Mouse (Mus musculus): Measurements from ENCODE around the gene Pkn2. TPM values are rescaled to one million over a fixed set of nuclear protein-coding genes. Genes with fewer than 3 reads are reported as not detected.

Gene Pkn2
- 26.6 and 30.0 TPM in 2 replicates for polyA plus RNA-seq (2015; fragmentation: Nextera tagmentation; extraction: Ambion mirVana)

DNA sequence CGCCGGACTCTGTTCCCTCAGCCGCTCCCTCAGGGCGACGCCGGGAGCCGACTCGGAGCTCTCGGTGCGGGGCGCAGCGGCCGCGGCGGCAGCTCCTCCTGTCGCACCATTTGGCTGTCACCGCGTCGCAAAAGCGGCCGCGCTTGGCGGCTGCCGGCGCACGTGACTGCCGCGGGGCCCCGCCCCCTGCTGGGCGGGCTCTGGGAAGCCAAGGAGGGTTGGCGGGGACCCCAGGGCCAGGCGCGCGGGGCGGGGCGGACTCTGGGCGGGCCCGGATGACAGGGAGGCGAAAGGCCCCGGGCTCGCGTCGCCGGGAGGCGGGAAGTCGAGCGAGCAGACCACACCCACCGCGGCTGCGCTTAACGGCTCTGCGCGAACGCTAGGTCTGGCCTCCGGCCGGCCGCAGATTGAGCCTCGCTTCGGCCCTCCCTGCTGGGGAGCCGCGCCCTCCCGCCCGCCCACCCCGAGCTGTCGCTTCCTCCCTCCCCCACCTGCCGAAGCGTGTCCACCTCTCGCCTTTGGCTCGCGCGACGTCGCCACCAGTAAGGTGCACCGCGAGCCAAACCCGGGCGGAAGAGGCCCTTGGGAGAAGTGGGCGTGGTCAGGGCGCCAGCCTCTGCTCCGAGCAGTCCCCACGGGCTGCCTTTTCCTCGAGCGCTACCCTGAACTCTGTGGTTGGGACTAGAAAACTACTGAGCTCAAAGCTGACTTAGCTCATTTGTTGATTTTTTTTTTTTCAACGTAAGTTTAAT, at the start of gene Pkn2:
Gene Pkn2, minus strand, starts transcription at position 133 of the 752 bp plus-strand sequence.
- TF ChIP-seq CTCF (IDR thresholded peaks at IDR 0.05; ENCODE audit: low read depth): no peak; the same call in 1 of the 2 replicates
- no peak for TF ChIP-seq EP300 (IDR thresholded peaks at IDR 0.05; ENCODE audit: low read depth)
- no peaks in the 10 kb centered on the region for H3K9me3 ChIP-seq (ENCODE audit: low read length)
- peak within 1 kb of the TSS; percentile 100 for H3K27ac ChIP-seq (ENCODE audit: low read depth)
- WGBS (ENCODE audit: insufficient replicate concordance): under 1% methylated on average over 55 of the region's 84 CpGs
- H3K27me3 ChIP-seq (ENCODE audit: insufficient read depth, low read length): no peaks in the 10 kb centered on the region
- ATAC-seq: peak; percentile 95
- peak within 1 kb of the TSS; percentile 86 for H3K4me2 ChIP-seq (ENCODE audit: low read depth, low read length)
- H3K4me1 ChIP-seq (ENCODE audit: insufficient read depth): peaks cover 13% of the 10 kb centered on the region
- H3K9ac ChIP-seq (replicated peaks): peak within 1 kb of the TSS; percentile 98
- peak; percentile 100 for DNase-seq
- H3K4me3 ChIP-seq (ENCODE audit: low read depth, low read length): peak within 1 kb of the TSS; percentile 97
- H3K36me3 ChIP-seq (replicated peaks; ENCODE audit: insufficient read depth, low read length): no peaks in the 10 kb centered on the region

DNA sequence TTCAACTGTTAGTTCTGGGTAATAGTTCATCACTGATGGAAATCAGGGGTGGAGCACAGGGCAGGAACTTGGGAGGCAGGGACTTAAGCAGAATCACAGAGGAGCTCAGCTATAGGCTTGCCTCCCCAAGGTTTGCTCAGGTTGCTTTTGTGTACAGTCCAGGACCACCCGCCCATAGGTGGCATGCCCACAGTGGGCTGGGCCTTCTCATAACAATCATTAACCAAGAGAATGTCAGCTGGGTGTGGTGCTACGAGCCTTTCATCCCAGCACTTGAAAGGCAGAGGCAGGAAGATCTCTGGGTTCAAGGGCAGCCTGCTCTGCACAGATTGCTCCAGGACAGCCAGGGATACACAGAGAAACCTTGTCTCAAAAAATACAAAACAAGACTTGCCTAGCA, 48.1 kb upstream of the Pkn2 start:
- DNase-seq: no peak
- Histone ChIP-seq H3K4me3 (ENCODE audit: low read depth, low read length) (no peak overlapping the region), H3K27me3 (ENCODE audit: insufficient read depth, low read length) (no peaks in the 10 kb centered on the region), H3K36me3 (replicated peaks; ENCODE audit: insufficient read depth, low read length) (no peaks in the 10 kb centered on the region), H3K4me1 (ENCODE audit: insufficient read depth) (no peaks in the 10 kb centered on the region), H3K9me3 (ENCODE audit: low read length) (no peaks in the 10 kb centered on the region), H3K4me2 (ENCODE audit: low read depth, low read length) (no peak overlapping the region), H3K9ac (replicated peaks) (no peak overlapping the region), H3K27ac (ENCODE audit: low read depth) (no peak overlapping the region)
- WGBS (ENCODE audit: insufficient replicate concordance): 70% methylated on average over 2 of the region's 2 CpGs
- TF ChIP-seq EP300 (IDR thresholded peaks at IDR 0.05; ENCODE audit: low read depth) (no peak), CTCF (IDR thresholded peaks at IDR 0.05; ENCODE audit: low read depth) (no peak)
- ATAC-seq: no peak

DNA sequence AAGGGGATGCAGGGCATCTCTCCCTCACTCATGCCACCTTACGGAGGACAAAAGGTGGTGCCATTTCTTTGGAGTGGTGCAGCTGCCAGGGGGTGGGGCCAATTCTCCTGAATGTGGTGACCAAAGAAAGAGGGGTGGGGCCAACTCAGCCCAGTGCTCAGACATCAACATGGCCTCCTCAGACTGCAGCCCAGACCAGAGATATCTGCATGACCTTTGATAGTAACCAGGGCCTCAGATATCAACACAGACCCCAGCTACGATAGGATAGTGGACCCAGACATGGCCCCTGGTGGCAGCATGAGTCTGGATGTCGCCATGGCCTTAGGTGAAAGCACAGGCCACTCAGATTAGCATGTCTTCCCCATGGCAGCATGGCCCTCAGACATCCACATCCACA, 45.5 kb upstream of the Pkn2 start:
- 85% methylated on average over 3 of the region's 3 CpGs for WGBS (ENCODE audit: insufficient replicate concordance)
- H3K4me3 ChIP-seq (ENCODE audit: low read depth, low read length): no peak overlapping the region
- H3K27me3 ChIP-seq (ENCODE audit: insufficient read depth, low read length): no peaks in the 10 kb centered on the region
- H3K4me2 ChIP-seq (ENCODE audit: low read depth, low read length): no peak overlapping the region
- no peak overlapping the region for H3K27ac ChIP-seq (ENCODE audit: low read depth)
- no peaks in the 10 kb centered on the region for H3K9me3 ChIP-seq (ENCODE audit: low read length)
- TF ChIP-seq EP300 (IDR thresholded peaks at IDR 0.05; ENCODE audit: low read depth) (no peak), CTCF (IDR thresholded peaks at IDR 0.05; ENCODE audit: low read depth) (no peak)
- H3K4me1 ChIP-seq (ENCODE audit: insufficient read depth): no peaks in the 10 kb centered on the region
- no peaks in the 10 kb centered on the region for H3K36me3 ChIP-seq (replicated peaks; ENCODE audit: insufficient read depth, low read length)
- H3K9ac ChIP-seq (replicated peaks): no peak overlapping the region
- no peak for ATAC-seq
- no peak for DNase-seq

DNA sequence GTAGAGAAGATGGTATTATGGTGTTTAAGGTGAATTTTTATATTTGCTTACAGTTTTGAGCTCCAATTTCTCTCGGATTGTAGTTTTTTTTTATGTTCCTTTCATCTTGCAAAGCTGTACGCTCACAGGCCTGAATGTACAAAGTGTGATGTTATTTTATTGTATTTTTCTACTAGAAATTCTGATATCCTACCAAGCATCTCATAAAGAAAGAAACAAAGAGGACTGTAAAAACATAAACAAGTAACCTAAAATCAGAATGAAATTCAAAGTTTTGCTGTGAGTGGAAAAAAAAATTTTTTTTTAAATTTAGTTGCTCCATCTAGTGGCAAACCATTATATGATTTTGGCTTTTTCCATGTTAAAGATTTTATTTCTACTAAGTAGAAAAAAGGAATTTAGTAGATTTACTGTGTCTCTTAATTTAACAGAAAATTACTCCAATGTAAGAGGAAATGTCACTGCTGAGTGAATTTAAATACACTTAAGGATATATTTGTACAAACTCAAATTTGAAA, 43.1 kb upstream of the Pkn2 start:
- ATAC-seq (no peak), DNase-seq (no peak)
- no peak overlapping the region for H3K27ac ChIP-seq (ENCODE audit: low read depth)
- no peaks in the 10 kb centered on the region for H3K36me3 ChIP-seq (replicated peaks; ENCODE audit: insufficient read depth, low read length)
- H3K4me1 ChIP-seq (ENCODE audit: insufficient read depth): no peaks in the 10 kb centered on the region
- no peaks in the 10 kb centered on the region for H3K27me3 ChIP-seq (ENCODE audit: insufficient read depth, low read length)
- H3K9ac ChIP-seq (replicated peaks): no peak overlapping the region
- H3K4me2 ChIP-seq (ENCODE audit: low read depth, low read length): no peak overlapping the region
- H3K9me3 ChIP-seq (ENCODE audit: low read length): no peaks in the 10 kb centered on the region
- 0 out of 2 replicates have a peak, but pooled peaks have one; percentile 9 for TF ChIP-seq CTCF (IDR thresholded peaks at IDR 0.05; ENCODE audit: low read depth)
- no peak for TF ChIP-seq EP300 (IDR thresholded peaks at IDR 0.05; ENCODE audit: low read depth)
- no peak overlapping the region for H3K4me3 ChIP-seq (ENCODE audit: low read depth, low read length)
- 77% methylated on average over 2 of the region's 2 CpGs for WGBS (ENCODE audit: insufficient replicate concordance)

DNA sequence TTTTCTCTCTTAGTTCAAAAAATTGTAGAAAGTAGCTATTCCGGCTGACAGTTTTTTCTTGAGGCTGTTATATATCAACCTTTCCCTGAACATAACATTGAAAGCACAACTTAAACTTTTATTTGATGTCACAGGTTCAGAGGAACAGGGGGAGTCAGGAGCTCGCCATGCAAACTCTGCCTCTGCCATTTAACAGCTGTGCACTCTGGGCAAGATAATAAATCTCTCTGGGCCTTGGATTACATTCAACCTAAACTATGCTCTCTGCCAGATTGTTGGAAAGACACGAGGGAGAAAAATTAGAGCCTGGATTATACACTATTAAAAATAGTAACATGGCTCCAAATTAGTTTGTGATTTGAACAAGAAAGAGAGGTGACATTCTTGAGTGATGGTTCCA, 37.3 kb upstream of the Pkn2 start:
- DNase-seq: no peak
- Histone ChIP-seq H3K9ac (replicated peaks) (no peak overlapping the region), H3K27me3 (ENCODE audit: insufficient read depth, low read length) (no peaks in the 10 kb centered on the region), H3K36me3 (replicated peaks; ENCODE audit: insufficient read depth, low read length) (no peaks in the 10 kb centered on the region), H3K27ac (ENCODE audit: low read depth) (no peak overlapping the region), H3K9me3 (ENCODE audit: low read length) (no peaks in the 10 kb centered on the region), H3K4me2 (ENCODE audit: low read depth, low read length) (no peak overlapping the region), H3K4me3 (ENCODE audit: low read depth, low read length) (no peak overlapping the region), H3K4me1 (ENCODE audit: insufficient read depth) (no peaks in the 10 kb centered on the region)
- TF ChIP-seq CTCF (IDR thresholded peaks at IDR 0.05; ENCODE audit: low read depth): no peak
- TF ChIP-seq EP300 (IDR thresholded peaks at IDR 0.05; ENCODE audit: low read depth): no peak
- ATAC-seq: no peak
- 67% methylated on average over 3 of the region's 3 CpGs for WGBS (ENCODE audit: insufficient replicate concordance)

DNA sequence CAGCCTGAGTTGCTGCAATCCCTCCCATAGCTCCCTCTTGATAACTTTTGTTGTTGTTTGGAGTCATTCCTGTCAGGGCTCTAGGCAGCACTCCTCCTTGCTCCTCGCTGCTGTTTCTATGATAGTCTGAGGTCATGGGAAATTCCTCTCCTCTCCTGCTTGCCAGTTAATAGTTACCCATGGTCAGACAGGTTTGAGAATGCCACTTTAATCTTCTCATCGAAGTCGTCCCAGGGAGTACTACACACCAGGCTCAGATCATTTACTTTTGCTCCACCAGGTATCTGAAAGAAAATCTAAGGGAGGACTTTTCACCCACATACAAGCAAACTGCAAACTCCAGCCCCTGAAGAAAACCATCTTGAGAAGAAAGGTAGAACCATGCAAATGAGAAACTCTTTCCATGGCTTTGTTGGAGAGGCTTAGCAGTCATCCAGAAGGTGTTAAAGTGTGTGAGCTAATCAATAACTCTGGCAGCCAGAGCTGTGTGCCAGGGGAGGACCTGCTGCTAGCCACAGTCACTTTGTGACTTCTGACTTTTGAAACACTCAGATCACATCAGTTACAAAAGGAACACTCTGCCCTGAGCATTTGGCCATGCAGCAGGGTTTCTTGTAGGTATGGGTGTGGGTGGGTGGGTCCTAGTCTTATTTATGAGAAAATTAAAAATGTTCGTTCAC, 36.1 kb upstream of the Pkn2 start:
- no peak overlapping the region for H3K27ac ChIP-seq (ENCODE audit: low read depth)
- H3K9ac ChIP-seq (replicated peaks): no peak overlapping the region
- H3K27me3 ChIP-seq (ENCODE audit: insufficient read depth, low read length): no peaks in the 10 kb centered on the region
- no peak for TF ChIP-seq CTCF (IDR thresholded peaks at IDR 0.05; ENCODE audit: low read depth)
- TF ChIP-seq EP300 (IDR thresholded peaks at IDR 0.05; ENCODE audit: low read depth): no peak
- H3K4me3 ChIP-seq (ENCODE audit: low read depth, low read length): no peak overlapping the region
- ATAC-seq (0 out of 2 replicates have a peak, but pooled peaks have one; percentile 36), DNase-seq (no peak)
- WGBS (ENCODE audit: insufficient replicate concordance): 61% methylated on average over 4 of the region's 4 CpGs
- no peak overlapping the region for H3K4me2 ChIP-seq (ENCODE audit: low read depth, low read length)
- no peaks in the 10 kb centered on the region for H3K36me3 ChIP-seq (replicated peaks; ENCODE audit: insufficient read depth, low read length)
- no peaks in the 10 kb centered on the region for H3K9me3 ChIP-seq (ENCODE audit: low read length)
- H3K4me1 ChIP-seq (ENCODE audit: insufficient read depth): no peaks in the 10 kb centered on the region
